Mouse (Mus musculus) brain, embryonic 14.5 days (tissue): ENCODE measurements around the gene Msh3.

ENCODE experiments used
- CTCF ChIP-seq: fragments of 200-500 bp; IDR thresholded peaks from 2 replicates; pipeline ENCODE4 v1.5.1; 2012; ENCODE audit warnings: inconsistent platforms, mild to moderate bottlenecking, moderate library complexity, borderline replicate concordance; ENCODE audit not compliant: insufficient read depth, insufficient read length; ENCODE audit errors: extremely low read depth
- POLR2A ChIP-seq: fragments of 200-500 bp; IDR thresholded peaks from 2 replicates; pipeline ENCODE4 v1.6.1; 2012; ENCODE audit warnings: mild to moderate bottlenecking, inconsistent platforms, borderline replicate concordance; ENCODE audit not compliant: poor library complexity, insufficient read depth, insufficient read length, severe bottlenecking; ENCODE audit errors: extremely low read depth

DNA sequence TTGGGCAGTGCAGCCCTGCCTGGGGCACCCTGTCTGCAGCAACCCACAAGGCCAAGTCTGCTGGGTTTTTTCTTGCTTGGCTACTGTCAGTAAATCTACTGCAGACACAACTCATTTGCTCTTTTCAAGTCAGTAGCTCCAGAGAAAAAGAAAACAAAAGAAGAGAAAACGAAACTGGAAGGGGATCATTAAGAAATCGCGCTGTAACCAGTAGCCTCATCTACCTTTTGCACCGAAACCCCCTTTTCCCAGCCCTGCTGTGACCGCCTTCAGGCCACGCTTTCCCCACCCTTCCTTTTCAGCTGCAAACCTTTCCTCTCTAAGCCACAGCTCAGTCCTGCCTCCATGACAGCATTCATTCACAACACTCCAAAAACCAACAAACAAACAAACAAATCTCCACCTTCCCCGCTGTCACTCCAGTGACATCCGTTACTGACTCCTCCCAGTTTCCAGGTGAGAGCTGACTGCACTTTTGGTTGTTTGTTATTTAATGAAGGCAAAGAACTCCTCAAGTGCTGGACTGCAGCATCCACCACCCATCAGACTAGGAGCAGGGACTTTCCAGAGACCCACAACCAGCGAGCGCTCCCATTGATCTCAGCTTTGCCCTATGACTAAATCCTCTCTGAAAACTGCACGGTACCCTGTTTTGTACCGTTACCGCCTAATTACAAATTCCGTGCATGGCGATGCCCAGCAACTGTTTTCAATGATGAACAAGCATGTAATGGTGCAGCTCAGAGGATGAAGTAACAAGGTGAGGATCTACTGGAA is 22.5 kb downstream of the Msh3 start:
- TF ChIP-seq POLR2A, result no peak
- TF ChIP-seq CTCF, result no peak
